Mouse (Mus musculus): ENCODE results near the gene Irs2.

DNA sequence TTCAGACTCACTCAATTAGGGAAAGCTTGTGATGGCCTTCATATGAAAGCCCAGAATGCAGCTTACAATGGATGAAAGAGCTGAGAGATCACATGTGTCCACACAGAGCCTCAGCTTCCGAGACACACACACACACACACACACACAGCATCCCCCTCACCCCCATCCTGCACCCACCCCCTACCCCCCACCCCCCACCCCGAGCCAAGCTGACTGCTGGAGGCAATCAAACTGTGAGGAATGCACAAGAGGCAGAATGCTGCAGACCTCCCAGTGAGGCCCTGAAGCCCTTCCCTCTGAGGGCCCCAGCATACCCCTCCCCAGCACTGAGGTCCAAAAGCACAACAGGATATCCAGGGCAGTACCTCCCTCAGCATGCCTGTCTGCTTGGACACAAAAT, 33.6 kb downstream of the Irs2 start:
- TF ChIP-seq CTCF (IDR thresholded peaks at IDR 0.05) = no peak
- TF ChIP-seq EP300 (IDR thresholded peaks at IDR 0.05; ENCODE audit: insufficient read depth, low read depth, low read length) = no peak
- TF ChIP-seq POLR2A (IDR thresholded peaks at IDR 0.05; ENCODE audit: insufficient read depth, low read depth, low read length) = no peak

All from heart, adult 2 months (tissue).